Mouse (Mus musculus): ENCODE data around the gene Cdc42ep4. TPM values are rescaled to one million over a fixed set of nuclear protein-coding genes. Genes with fewer than 3 reads are reported as not detected.
A peak's percentile ranks its signal among the peaks of the same experiment; 100 is the strongest.

The Cdc42ep4 gene
- total RNA-seq, 2 experiments from 2014 or later = 70.0 to 160 TPM

GRCm38 (mm10) chr11:113690506-113690905, 61.2 kb downstream of the Cdc42ep4 start:
- no peak for DNase-seq (ENCODE audit: low spot score in 2 of 2)

GRCm38 (mm10) chr11:113687031-113687430, 64.7 kb downstream of the Cdc42ep4 start:
- no peak for DNase-seq (ENCODE audit: low spot score in 2 of 2)

GRCm38 (mm10) chr11:113684707-113685426, 66.8 kb downstream of the Cdc42ep4 start:
- DNase-seq (ENCODE audit: low spot score in 2 of 2) = no peak

- DNase-seq (ENCODE audit: low spot score in 2 of 2) = peak; percentile 91 to 96
Observed at GRCm38 (mm10) chr11:113683957-113684706, 67.5 kb downstream of the Cdc42ep4 start, which contains the start of the genes Fam104a and D11Wsu47e. Gene Fam104a, minus strand, starts transcription at chr11:113684155. Gene D11Wsu47e, plus strand, starts transcription at chr11:113684412.

- DNase-seq (ENCODE audit: low spot score in 2 of 2) = no peak
Observed at GRCm38 (mm10) chr11:113683627-113683956, 68.1 kb downstream of the Cdc42ep4 start.

GRCm38 (mm10) chr11:113682897-113683626, 68.6 kb downstream of the Cdc42ep4 start:
- DNase-seq (ENCODE audit: low spot score in 2 of 2) = peak; percentile 59 to 61

GRCm38 (mm10) chr11:113681979-113682378, 69.7 kb downstream of the Cdc42ep4 start:
- no peak for DNase-seq (ENCODE audit: low spot score in 2 of 2)

GRCm38 (mm10) chr11:113680954-113681353, 70.7 kb downstream of the Cdc42ep4 start:
- DNase-seq (ENCODE audit: low spot score in 2 of 2) = no peak

- DNase-seq (ENCODE audit: low spot score in 2 of 2) = no peak
Observed at GRCm38 (mm10) chr11:113678373-113678772, 73.3 kb downstream of the Cdc42ep4 start.

- DNase-seq (ENCODE audit: low spot score in 2 of 2) = no peak
Observed at GRCm38 (mm10) chr11:113677378-113677777, 74.3 kb downstream of the Cdc42ep4 start.

Other genes with a start within 250 kb of the Cdc42ep4 start
- gene Sstr2, start 132.5 kb downstream of the Cdc42ep4 start, total RNA-seq (2021) = 1 to 10 TPM; 2.4 to 7.0 TPM
- gene Cog1, start 102.7 kb downstream of the Cdc42ep4 start, total RNA-seq (2021) = 10 to 100 TPM; 36.5 to 44.0 TPM
- gene Slc39a11, start 101.8 kb downstream of the Cdc42ep4 start, total RNA-seq (2021) = 10 to 100 TPM; 23.1 to 29.1 TPM
- 10 to 100 TPM; 32.9 to 36.0 TPM for gene Fam104a, start 67.7 kb downstream of the Cdc42ep4 start, total RNA-seq (2021)
- gene D11Wsu47e, start 67.5 kb downstream of the Cdc42ep4 start, total RNA-seq (2021) = 10 to 100 TPM; 14.3 to 17.1 TPM
- gene Cpsf4l, start 41.9 kb downstream of the Cdc42ep4 start, total RNA-seq (2021) = under 1 TPM; 0.30 to 0.38 TPM

Measured in adrenal gland, adult 18-20 months (tissue).